Mouse (Mus musculus): ENCODE data around the gene Fam168b.

GRCm38 (mm10) chr1:34802290-34802642 is 40.6 kb downstream of the Fam168b start:
- TF ChIP-seq CTCF (IDR thresholded peaks at IDR 0.05; ENCODE audit: control insufficient read depth, insufficient read depth, insufficient read length), result no peak
- TF ChIP-seq USF1 (IDR thresholded peaks at IDR 0.05; ENCODE audit: low read depth), result no peak
- no peak for TF ChIP-seq MYOG (IDR thresholded peaks at IDR 0.05; ENCODE audit: control insufficient read depth, extremely low read depth, insufficient read length)
- no peak for TF ChIP-seq MAX (IDR thresholded peaks at IDR 0.05)
- no peak for TF ChIP-seq CEBPB (IDR thresholded peaks at IDR 0.05; ENCODE audit: low read depth)

Measured in C2C12 (cell line).